Mouse (Mus musculus): ENCODE results near the gene Sbp.
A peak's percentile ranks its signal among the peaks of the same experiment; 100 is the strongest.
"Not testable (repeated sequence)": the region's sequence is repeated elsewhere in the genome, so short reads cannot be mapped to it uniquely, and the experiment has no call there.

The Sbp gene

GRCm38 (mm10) chr17:23941372-23941771 is at the start of gene Sbp:
TSS of gene Sbp (plus strand) at chr17:23941672.
- DNase-seq (ENCODE audit: low spot score in 2 of 2): no peak

- not testable (repeated sequence) for DNase-seq (ENCODE audit: low spot score in 2 of 2)
These were observed 24.3 kb upstream of the Sbp start, which contains the start of gene Dcpp3 for GRCm38 (mm10) chr17:23917158-23917557. TSS of gene Dcpp3 (plus strand) at chr17:23917458.

- DNase-seq (ENCODE audit: low spot score in 2 of 2): peak; percentile 64 to 84
These were observed 16.9 kb upstream of the Sbp start for GRCm38 (mm10) chr17:23924531-23925007.

DNA sequence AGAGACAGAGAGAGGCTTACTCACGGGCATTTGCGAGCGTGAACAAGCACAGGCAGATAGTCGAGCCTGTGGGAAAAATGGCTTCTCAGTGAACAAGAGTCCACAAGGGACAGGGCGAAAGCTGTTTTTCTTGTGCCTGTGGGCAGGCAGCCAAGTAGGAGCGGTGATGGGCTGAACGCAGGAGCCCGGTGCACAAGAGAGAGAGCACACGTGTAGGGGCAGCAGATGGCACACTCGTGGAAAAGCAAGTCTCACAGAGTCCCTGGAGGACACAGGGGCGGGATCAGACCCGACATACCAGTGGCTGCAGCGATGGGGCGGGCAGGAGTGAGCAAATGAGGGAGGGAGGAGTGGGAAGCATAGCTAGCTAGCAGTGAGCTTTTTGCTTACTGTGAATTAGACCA is 16.4 kb upstream of the Sbp start:
- DNase-seq (ENCODE audit: low spot score in 2 of 2): peak; percentile 37 to 69

DNA sequence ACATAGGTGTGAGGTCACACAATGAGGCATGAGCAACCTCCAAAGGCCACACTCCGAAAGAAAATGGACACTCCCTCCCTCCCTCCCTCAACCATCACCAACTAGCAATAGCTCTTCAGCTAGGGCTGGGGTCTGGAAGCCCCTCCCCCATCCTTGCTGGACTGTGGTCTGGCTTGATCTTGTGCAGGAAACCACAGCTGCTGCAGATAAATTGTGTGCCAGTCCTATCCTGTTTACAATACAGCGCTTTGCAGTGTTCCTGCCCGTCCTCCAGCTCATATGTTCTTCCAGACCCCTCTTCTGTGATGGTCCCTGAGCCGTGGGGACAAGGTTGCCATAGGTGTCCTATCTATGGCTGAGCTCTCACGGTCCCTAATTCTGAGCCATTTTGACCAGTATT is 10.3 kb upstream of the Sbp start:
- no peak for DNase-seq (ENCODE audit: low spot score in 2 of 2)

GRCm38 (mm10) chr17:23947486-23947885 is 6.0 kb downstream of the Sbp start:
- DNase-seq (ENCODE audit: low spot score in 2 of 2): not testable (repeated sequence)

- DNase-seq (ENCODE audit: low spot score in 2 of 2): no peak
These were observed 7.6 kb downstream of the Sbp start for GRCm38 (mm10) chr17:23949068-23949467.

DNA sequence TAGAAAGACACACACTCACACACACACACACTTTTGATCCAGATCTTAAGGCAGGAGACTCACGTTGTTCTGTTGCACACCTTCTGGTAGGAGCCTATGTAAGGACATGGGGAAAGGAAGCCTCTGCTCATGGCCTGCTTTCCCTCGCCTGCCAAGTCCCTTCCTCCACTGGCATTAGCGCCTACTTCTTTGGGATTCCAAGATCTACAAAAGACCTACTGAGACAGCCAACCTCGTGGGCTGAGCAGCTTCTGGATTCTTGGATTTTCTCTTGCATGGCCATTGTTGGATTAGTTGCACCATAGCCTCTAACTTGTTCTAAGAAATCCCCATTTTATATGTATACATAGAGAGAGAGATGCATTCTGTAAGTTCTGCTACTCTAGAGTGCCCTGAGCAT is 9.4 kb downstream of the Sbp start:
- not testable (repeated sequence) for DNase-seq (ENCODE audit: low spot score in 2 of 2)

GRCm38 (mm10) chr17:23955174-23955573 is 13.7 kb downstream of the Sbp start, which contains the start of gene Sbpl:
TSS of gene Sbpl (minus strand) at chr17:23955274.
- no peak for DNase-seq (ENCODE audit: low spot score in 2 of 2)

DNA sequence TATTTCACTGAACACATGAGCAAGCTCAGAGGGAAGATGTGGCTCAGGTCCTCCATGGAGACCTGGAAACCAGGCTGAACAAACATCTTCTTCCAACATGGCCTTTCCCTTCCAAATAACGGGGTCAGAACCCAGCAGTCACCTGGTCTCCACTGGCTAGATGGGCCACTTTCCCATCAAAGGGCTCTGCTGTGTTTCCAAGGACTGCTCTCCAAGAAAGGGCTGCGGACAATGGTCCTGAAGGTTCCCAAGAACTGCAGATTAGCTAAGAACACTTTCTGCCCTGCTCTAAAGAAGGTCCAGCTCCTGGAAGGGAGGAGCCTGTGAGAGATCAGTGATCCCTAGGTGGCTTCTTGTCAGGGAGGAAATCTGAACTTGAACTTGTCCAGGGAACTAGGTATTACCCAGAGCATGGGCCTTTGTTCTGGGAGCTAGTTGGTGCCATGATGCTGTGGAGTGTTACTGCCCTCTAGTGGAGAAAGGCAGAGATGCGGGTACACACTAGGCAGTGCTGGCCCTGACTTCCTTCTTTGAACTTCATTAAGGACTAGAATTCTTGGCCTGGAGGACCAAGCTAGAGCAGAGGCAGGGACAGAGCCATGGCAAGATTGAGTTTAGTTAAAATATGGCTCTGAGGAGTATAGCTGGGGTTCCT is 18.7 kb downstream of the Sbp start:
- peak; percentile 75 to 86 for DNase-seq (ENCODE audit: low spot score in 2 of 2)

GRCm38 (mm10) chr17:23961573-23962122 is 20.2 kb downstream of the Sbp start:
- no peak for DNase-seq (ENCODE audit: low spot score in 2 of 2)

DNA sequence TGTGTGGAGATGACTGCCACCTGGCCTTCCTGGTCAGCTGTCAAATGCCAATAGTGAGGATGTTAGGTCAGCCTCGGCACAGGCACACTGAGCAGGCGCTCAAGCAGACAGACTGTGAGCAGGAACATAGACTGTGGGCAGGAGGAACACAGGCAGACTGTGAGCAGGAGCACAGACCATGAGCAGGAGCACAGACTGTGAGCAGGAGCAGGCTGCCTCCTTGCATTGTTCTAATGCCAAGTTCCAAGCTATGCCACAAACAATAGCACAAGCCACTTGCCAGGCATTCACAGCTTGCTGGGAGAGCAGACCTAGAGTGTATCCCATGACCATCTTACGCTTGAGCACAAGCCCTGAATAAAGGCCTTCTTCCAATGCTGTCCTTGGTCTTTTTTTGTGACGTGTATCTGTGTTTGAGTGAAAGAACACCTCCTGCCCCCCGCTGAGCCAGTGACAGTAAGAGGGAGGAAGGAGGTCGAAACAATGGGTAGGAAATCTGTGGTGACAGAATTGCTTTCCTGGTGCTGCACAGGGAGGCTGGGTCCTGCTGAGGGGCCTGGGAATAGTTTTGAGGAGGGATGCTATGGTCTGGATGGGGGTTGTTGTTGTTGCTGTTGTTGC is 24.4 kb downstream of the Sbp start:
- DNase-seq (ENCODE audit: low spot score in 2 of 2): no peak

GRCm38 (mm10) chr17:23966658-23967401 is 25.4 kb downstream of the Sbp start:
- DNase-seq (ENCODE audit: low spot score in 2 of 2): no peak

- no peak for DNase-seq (ENCODE audit: low spot score in 2 of 2)
These were observed 27.3 kb downstream of the Sbp start for GRCm38 (mm10) chr17:23968780-23969179.

DNA sequence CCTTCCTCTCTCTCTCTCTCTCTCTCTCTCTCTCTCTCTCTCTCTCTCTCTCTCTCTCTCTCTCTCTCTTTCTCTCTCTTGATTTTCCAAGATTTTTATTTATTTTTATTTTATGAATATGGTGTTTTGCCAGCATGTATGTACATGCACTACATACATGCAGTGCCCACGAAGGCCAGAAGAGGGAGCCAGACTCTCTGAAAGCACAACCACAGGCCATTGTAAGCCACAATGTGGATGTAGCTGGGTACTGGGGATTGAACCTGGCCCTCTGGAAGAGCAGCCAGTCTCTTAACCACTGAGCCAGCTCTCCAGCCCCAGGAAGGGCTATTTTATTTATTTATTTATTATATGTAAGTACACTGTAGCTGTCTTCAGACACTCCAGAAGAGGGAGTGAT is 27.8 kb downstream of the Sbp start:
- DNase-seq (ENCODE audit: low spot score in 2 of 2): peak; percentile 45 to 70

- no peak for DNase-seq (ENCODE audit: low spot score in 2 of 2)
These were observed 29.8 kb downstream of the Sbp start for GRCm38 (mm10) chr17:23971315-23971714.

DNA sequence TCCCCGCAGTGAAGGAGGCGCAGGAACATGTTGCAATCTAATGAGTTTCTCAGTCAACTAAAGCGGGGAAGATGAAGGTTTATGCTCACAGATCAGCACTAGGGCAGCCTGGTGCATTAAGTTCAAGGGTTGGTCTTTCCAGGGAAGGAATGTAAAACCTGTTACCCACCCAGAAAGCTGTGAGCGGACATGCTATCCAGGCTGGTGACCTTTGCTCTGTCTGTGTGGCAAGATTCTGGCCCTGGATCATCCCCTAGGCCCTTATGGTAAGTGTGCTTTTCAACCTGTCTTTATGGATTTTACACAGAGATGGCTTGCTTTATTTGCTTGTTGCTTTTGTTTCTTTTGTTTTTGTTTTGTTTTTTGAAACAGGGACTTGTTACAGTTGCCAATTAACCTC is 35.2 kb downstream of the Sbp start:
- no peak for DNase-seq (ENCODE audit: low spot score in 2 of 2)

GRCm38 (mm10) chr17:23979471-23979870 is 38.0 kb downstream of the Sbp start:
- no peak for DNase-seq (ENCODE audit: low spot score in 2 of 2)

DNA sequence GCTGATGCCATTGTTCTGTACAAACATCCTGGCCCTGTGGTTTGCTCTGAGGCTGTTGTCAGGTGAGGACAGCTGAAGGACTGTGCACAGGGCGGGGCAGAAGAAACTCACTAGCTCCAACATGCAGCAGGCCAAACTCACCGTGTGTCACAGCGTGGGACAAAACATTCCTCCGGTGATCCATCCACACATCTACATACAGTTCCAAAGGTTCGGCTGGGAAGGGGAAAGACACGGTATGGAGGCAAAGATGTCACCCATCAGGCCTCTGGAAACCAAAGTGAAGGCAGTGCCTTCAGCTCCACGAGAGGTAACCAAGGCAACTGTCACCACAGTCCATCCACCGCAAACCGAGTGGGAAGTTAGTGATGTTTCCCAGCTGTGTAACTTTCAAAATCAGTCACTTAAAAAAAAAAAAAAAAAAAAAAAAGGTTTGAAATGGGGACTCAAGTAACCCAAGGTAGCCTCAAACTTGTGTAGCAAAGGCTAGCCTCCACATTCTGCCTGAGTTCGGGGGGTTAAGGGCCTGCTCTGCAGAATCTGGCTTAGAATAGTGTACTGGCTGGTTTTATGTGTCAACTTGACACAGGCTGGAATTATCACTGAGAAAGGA is 38.9 kb downstream of the Sbp start, which contains the start of gene Prss30:
Gene Prss30 (minus strand): TSS at position 270 of the 613 bp plus-strand sequence.
- no peak for DNase-seq (ENCODE audit: low spot score in 2 of 2)

DNA sequence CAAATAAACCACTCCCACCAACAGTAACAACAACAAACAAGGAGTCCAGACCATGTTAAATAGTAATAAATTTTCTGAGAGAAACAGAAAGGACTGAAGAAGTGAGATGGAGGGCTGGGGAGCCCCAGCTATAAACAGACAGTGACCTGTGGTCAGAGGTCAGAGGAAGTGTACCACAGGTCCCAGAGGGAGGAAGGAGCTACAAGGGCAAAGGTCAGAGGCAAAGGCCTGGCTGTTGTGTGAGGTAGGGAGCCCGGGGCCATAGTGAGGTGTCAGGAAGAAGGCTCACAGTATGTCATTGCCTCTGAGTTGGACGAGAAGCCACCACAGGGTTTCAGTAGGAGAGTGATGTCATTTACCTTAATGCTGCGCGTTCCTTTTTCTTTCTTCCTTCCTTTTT is 41.4 kb downstream of the Sbp start:
- no peak for DNase-seq (ENCODE audit: low spot score in 2 of 2)

DNA sequence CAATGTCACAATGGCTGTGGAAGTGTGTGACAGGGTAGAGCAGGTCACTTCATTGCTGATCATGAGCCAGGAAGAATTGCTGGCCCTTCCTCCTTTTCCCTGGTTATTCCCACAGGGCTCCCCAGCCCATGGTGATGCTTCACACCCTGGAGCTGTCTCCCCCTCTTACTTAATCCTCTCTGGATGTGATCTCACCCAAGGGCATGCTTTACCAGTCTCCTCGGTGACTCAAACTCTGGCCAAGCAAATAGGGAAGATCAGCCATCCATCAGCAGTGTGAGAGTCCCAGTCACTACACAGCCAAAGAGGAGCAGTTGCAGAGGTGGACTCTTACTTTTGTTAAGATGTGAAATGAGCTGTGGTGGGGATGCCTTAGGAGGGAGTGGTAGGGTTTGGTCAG is 43.5 kb downstream of the Sbp start:
- DNase-seq (ENCODE audit: low spot score in 2 of 2): no peak

DNA sequence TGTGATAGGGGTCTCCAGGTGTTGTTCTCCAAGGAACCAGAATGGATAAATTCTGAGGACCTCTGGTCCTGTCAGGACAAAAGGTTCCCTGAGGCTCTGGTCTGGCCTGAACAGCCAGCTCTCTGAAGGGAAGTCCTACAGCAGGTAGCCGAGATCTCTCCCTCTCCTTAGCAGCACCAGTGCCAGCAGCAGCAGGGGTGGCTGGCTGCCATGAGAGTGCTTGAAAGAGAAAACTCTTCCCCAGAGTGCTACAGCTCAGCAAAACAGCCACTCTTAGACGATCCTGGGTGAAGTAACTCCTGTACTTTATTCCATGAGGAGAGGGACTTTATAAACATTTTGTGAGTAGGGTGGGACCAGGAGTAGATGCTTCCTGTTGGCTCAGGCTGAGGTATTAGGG is 48.3 kb downstream of the Sbp start:
- no peak for DNase-seq (ENCODE audit: low spot score in 2 of 2)

Data from cerebellum, postnatal 4 days (tissue).